Mouse (Mus musculus) E14TG2a.4 (cell line): ENCODE data around the gene Ostf1.

Experiments used
- CTCF ChIP-seq: conservative IDR thresholded peaks from 2 replicates; pipeline ENCODE4 v1.5.1; 2014; ENCODE audit warnings: low read length
- NANOG ChIP-seq: IDR thresholded peaks from 2 replicates; pipeline ENCODE4 v1.6.1; 2014; ENCODE audit warnings: borderline replicate concordance, low read length, mixed read lengths
- POU5F1 ChIP-seq: IDR thresholded peaks from 2 replicates; pipeline ENCODE4 v1.6.1; 2014; ENCODE audit warnings: low read length, borderline replicate concordance

GRCm38 (mm10) chr19:18669551-18669950 lies 37.9 kb upstream of the Ostf1 start:
- no peak for TF ChIP-seq CTCF
- no peak for TF ChIP-seq NANOG
- no peak for TF ChIP-seq POU5F1
